Mouse (Mus musculus): ENCODE measurements around the gene Efr3b. TPM values are rescaled to one million over a fixed set of nuclear protein-coding genes. Genes with fewer than 3 reads are reported as not detected.
A peak's percentile ranks its signal among the peaks of the same experiment; 100 is the strongest.

Efr3b gene
- total and polyA plus RNA-seq, 3 experiments: 0.27 TPM; not detected in 2

DNA sequence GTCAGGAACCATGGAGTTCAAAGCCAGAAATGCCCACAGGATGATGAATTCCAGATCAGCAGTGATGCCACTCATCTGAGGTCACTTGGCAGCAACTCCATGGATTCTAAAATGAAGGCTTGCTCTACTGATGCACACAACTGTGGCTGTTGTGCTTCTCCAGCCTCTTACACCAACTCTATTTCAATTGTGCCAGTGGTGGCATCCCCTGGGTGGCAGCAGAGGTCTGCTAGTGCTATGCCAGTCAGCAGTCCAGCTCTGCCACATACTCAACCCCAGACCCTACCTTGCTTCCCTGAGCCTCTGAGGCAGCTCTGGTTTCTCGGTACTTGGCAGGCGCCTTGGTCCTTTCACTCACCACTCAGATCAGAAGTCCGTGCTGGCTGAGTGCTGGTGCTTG, 109.9 kb downstream of the Efr3b start:
- ATAC-seq (ENCODE audit: extremely low read depth, insufficient number of reproducible peaks, low FRiP score, poor library complexity, severe bottlenecking) (no peak), DNase-seq (ENCODE audit: low spot score) (no peak)
- Histone ChIP-seq H3K4me1 (ENCODE audit: insufficient read depth, low read depth, low read length) (no peaks in the 10 kb centered on the region), H3K36me3 (replicated peaks) (no peaks in the 10 kb centered on the region), H3K4me3 (ENCODE audit: low read depth, low read length) (no peak overlapping the region), H3K27me3 (ENCODE audit: insufficient read depth, low read length) (no peaks in the 10 kb centered on the region), H3K9me3 (replicated peaks) (no peaks in the 10 kb centered on the region)
- TF ChIP-seq GATA2 (IDR thresholded peaks at IDR 0.05; ENCODE audit: borderline replicate concordance, low read depth, low read length) (no peak), POLR2AphosphoS5 (IDR thresholded peaks at IDR 0.05; ENCODE audit: insufficient replicate concordance, low read depth, low read length) (no peak), TAL1 (conservative IDR thresholded peaks at IDR 0.05; ENCODE audit: low read depth, low read length) (no peak), GATA1 (IDR thresholded peaks at IDR 0.05; ENCODE audit: borderline replicate concordance, low read length) (no peak), CTCF (IDR thresholded peaks at IDR 0.05; ENCODE audit: low read depth, low read length) (no peak)

DNA sequence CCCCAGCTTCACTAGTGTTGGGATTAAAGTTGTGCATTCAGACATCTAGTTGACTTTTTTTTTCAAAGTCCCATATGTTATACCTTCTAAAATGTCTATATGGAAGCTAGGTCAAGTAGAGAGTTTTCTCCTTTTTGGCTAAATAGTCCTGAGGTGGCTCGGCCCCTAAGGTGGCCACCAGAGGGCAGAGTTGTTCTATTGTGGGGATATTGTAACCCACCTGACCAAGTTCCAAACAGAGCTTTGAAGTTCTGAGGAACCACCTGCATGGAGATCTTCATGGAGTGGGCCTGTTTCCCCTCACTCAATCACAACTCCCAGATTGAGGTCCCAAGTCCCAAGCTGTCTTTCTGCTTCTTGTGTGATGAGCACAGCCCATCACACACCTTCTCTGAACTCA, 112.6 kb downstream of the Efr3b start:
- Histone ChIP-seq H3K9me3 (replicated peaks) (no peaks in the 10 kb centered on the region), H3K36me3 (replicated peaks) (no peaks in the 10 kb centered on the region), H3K4me3 (ENCODE audit: low read depth, low read length) (no peak overlapping the region), H3K27me3 (ENCODE audit: insufficient read depth, low read length) (no peaks in the 10 kb centered on the region), H3K4me1 (ENCODE audit: insufficient read depth, low read depth, low read length) (no peaks in the 10 kb centered on the region)
- DNase-seq (ENCODE audit: low spot score): peak; percentile 14
- ATAC-seq (ENCODE audit: extremely low read depth, insufficient number of reproducible peaks, low FRiP score, poor library complexity, severe bottlenecking): no peak
- TF ChIP-seq GATA2 (IDR thresholded peaks at IDR 0.05; ENCODE audit: borderline replicate concordance, low read depth, low read length): no peak
- TF ChIP-seq CTCF (IDR thresholded peaks at IDR 0.05; ENCODE audit: low read depth, low read length): 0 out of 2 replicates have a peak, but pooled peaks have one; percentile 34

DNA sequence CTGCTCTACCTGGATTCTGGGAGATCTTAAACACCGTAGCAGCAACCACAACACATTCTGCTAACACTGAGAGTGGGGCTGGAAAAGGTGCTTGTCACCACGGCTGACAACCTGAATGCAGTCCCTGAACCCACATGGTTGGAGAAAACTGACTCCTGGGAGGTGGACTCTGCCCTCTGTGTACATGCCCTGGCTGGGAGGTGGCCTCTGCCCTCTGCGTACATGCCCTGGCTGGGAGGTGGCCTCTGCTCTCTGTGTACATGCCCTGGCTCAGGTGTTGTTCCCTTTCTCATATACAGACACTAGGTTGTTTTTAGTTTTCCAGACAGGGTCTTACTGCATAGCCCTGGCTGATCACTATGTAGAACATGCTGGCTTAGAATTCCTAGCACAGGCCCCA, 119.3 kb downstream of the Efr3b start:
- Histone ChIP-seq H3K9me3 (replicated peaks) (no peaks in the 10 kb centered on the region), H3K27me3 (ENCODE audit: insufficient read depth, low read length) (no peaks in the 10 kb centered on the region), H3K36me3 (replicated peaks) (no peaks in the 10 kb centered on the region), H3K4me3 (ENCODE audit: low read depth, low read length) (no peak overlapping the region), H3K4me1 (ENCODE audit: insufficient read depth, low read depth, low read length) (no peaks in the 10 kb centered on the region)
- ATAC-seq (ENCODE audit: extremely low read depth, insufficient number of reproducible peaks, low FRiP score, poor library complexity, severe bottlenecking) (no peak), DNase-seq (ENCODE audit: low spot score) (no peak)
- TF ChIP-seq CTCF (IDR thresholded peaks at IDR 0.05; ENCODE audit: low read depth, low read length) (no peak), GATA1 (IDR thresholded peaks at IDR 0.05; ENCODE audit: borderline replicate concordance, low read length) (no peak)

DNA sequence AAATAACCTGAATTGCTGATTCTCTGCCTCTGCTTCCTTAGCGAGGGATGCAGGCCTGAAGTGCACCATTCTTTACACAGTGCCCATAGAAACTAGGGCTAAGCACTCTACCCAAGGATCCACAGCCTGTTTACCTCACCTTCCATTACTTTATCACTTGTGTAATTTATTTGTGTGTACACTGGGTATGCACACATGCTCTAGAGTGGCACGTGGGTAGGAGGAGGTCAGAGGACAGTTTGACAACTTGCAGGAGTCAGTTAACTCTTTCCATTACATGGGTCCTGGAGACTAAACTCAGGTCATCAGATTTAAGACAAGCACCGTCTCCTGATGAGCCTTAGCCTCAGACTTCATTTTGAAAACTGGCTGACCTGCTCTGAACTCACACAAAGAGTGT, 120.1 kb downstream of the Efr3b start:
- TF ChIP-seq CTCF (IDR thresholded peaks at IDR 0.05; ENCODE audit: low read depth, low read length): no peak
- TF ChIP-seq TAL1 (conservative IDR thresholded peaks at IDR 0.05; ENCODE audit: low read depth, low read length): no peak
- no peak for TF ChIP-seq POLR2AphosphoS5 (IDR thresholded peaks at IDR 0.05; ENCODE audit: insufficient replicate concordance, low read depth, low read length)
- no peak for TF ChIP-seq GATA1 (IDR thresholded peaks at IDR 0.05; ENCODE audit: borderline replicate concordance, low read length)
- TF ChIP-seq GATA2 (IDR thresholded peaks at IDR 0.05; ENCODE audit: borderline replicate concordance, low read depth, low read length): no peak

DNA sequence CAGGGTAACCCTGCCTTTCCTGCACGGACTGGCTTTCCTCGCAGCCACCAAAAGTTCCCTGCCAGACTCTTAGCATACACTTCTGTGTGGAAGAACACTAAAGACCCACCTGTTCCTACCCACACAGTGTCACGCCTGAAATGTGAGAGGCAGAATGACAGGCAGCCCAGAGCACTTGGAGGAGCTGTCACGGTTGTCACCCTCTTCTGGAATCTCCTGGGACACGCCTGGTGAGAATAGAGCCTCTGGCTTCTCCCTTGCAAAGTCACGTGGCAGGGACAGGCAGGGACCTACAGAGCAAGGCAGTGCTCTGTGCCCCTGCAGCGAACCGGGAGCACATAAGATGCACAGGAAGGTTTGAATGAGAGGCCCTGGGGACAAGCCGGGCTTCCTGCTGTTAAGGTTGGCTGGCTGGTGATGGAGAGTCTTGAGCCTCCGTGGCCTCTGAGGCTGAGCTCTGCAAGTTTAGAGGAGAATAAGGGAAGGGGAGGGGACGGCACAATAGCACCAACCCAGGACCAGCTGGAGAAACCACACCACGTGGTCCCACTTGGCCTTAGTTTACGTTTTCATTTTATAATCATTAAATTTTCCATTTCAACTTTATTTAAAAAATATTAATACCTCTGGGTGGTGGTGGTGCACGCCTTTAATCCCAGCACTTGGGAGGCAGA, 120.9 kb downstream of the Efr3b start:
- no peak for DNase-seq (ENCODE audit: low spot score)
- no peaks in the 10 kb centered on the region for H3K4me1 ChIP-seq (ENCODE audit: insufficient read depth, low read depth, low read length)
- ATAC-seq (ENCODE audit: extremely low read depth, insufficient number of reproducible peaks, low FRiP score, poor library complexity, severe bottlenecking): no peak
- no peak overlapping the region for H3K4me3 ChIP-seq (ENCODE audit: low read depth, low read length)
- H3K9me3 ChIP-seq (replicated peaks): no peaks in the 10 kb centered on the region
- no peaks in the 10 kb centered on the region for H3K27me3 ChIP-seq (ENCODE audit: insufficient read depth, low read length)
- H3K36me3 ChIP-seq (replicated peaks): no peaks in the 10 kb centered on the region
- TF ChIP-seq TAL1 (conservative IDR thresholded peaks at IDR 0.05; ENCODE audit: low read depth, low read length): no peak
- no peak for TF ChIP-seq GATA2 (IDR thresholded peaks at IDR 0.05; ENCODE audit: borderline replicate concordance, low read depth, low read length)
- no peak for TF ChIP-seq GATA1 (IDR thresholded peaks at IDR 0.05; ENCODE audit: borderline replicate concordance, low read length)
- TF ChIP-seq CTCF (IDR thresholded peaks at IDR 0.05; ENCODE audit: low read depth, low read length): no peak
- no peak for TF ChIP-seq POLR2AphosphoS5 (IDR thresholded peaks at IDR 0.05; ENCODE audit: insufficient replicate concordance, low read depth, low read length)

More for the DNA sequence above, 120.1 kb downstream of the Efr3b start:
- H3K9me3 ChIP-seq (replicated peaks): no peaks in the 10 kb centered on the region
- no peak for ATAC-seq (ENCODE audit: extremely low read depth, insufficient number of reproducible peaks, low FRiP score, poor library complexity, severe bottlenecking)
- no peak for DNase-seq (ENCODE audit: low spot score)
- no peaks in the 10 kb centered on the region for H3K4me1 ChIP-seq (ENCODE audit: insufficient read depth, low read depth, low read length)
- no peak overlapping the region for H3K4me3 ChIP-seq (ENCODE audit: low read depth, low read length)
- no peaks in the 10 kb centered on the region for H3K36me3 ChIP-seq (replicated peaks)
- no peaks in the 10 kb centered on the region for H3K27me3 ChIP-seq (ENCODE audit: insufficient read depth, low read length)

DNA sequence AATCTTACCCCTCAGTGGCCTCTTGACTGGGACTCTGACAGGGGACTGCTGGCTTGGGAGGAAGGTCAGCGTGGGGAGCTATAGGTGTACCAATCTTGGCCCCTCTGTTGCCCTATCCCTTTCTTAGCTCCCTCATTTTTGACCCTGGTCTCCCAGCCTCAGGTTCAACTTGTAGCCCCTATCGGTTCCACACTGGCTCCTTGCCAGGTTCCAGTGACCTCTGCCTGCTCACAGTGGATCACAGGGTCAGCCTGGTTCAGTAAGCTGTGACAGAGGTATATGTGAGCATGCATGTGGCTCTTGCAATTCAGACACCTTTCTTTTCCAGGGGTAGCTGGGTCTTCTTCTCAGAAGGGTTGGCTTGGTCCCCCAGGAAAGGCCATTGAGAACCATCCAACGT, 122.9 kb downstream of the Efr3b start:
- no peak for TF ChIP-seq GATA1 (IDR thresholded peaks at IDR 0.05; ENCODE audit: borderline replicate concordance, low read length)
- no peak for TF ChIP-seq GATA2 (IDR thresholded peaks at IDR 0.05; ENCODE audit: borderline replicate concordance, low read depth, low read length)
- TF ChIP-seq POLR2AphosphoS5 (IDR thresholded peaks at IDR 0.05; ENCODE audit: insufficient replicate concordance, low read depth, low read length): no peak
- no peak for TF ChIP-seq TAL1 (conservative IDR thresholded peaks at IDR 0.05; ENCODE audit: low read depth, low read length)
- no peak for TF ChIP-seq CTCF (IDR thresholded peaks at IDR 0.05; ENCODE audit: low read depth, low read length)
- ATAC-seq (ENCODE audit: extremely low read depth, insufficient number of reproducible peaks, low FRiP score, poor library complexity, severe bottlenecking) (no peak), DNase-seq (ENCODE audit: low spot score) (no peak)

More for the DNA sequence above, 122.9 kb downstream of the Efr3b start:
- no peak overlapping the region for H3K4me3 ChIP-seq (ENCODE audit: low read depth, low read length)
- no peaks in the 10 kb centered on the region for H3K27me3 ChIP-seq (ENCODE audit: insufficient read depth, low read length)
- no peaks in the 10 kb centered on the region for H3K9me3 ChIP-seq (replicated peaks)
- H3K4me1 ChIP-seq (ENCODE audit: insufficient read depth, low read depth, low read length): no peaks in the 10 kb centered on the region
- H3K36me3 ChIP-seq (replicated peaks): no peaks in the 10 kb centered on the region

Other genes starting within 250 kb of the Efr3b start
- gene Dnmt3a, start 232.9 kb downstream of the Efr3b start, total RNA-seq (2014; fragmentation: Nextera tagmentation): not detected in 2 replicates
- gene Dnmt3a, start 232.9 kb downstream of the Efr3b start, total RNA-seq (2017): 0.29 and 1.1 TPM in 2 replicates
- gene Dnmt3a, start 232.9 kb downstream of the Efr3b start, polyA plus RNA-seq (2012): 0.04 and 0.05 TPM in 2 replicates
- not detected in 2 replicates for gene Pomc, start 84.0 kb downstream of the Efr3b start, total RNA-seq (2014; fragmentation: Nextera tagmentation)
- not detected in 2 replicates for gene Pomc, start 84.0 kb downstream of the Efr3b start, total RNA-seq (2017)
- not detected in 2 replicates for gene Pomc, start 84.0 kb downstream of the Efr3b start, polyA plus RNA-seq (2012)
- gene Dnajc27, start 43.7 kb upstream of the Efr3b start, total RNA-seq (2014; fragmentation: Nextera tagmentation): 8.7 and 11.0 TPM in 2 replicates
- 5.3 and 6.6 TPM in 2 replicates for gene Dnajc27, start 43.7 kb upstream of the Efr3b start, total RNA-seq (2017)
- gene Dnajc27, start 43.7 kb upstream of the Efr3b start, polyA plus RNA-seq (2012): 6.0 and 6.3 TPM in 2 replicates
- gene Adcy3, start 94.2 kb upstream of the Efr3b start, total RNA-seq (2014; fragmentation: Nextera tagmentation): not detected in 2 replicates
- under 0.01 and 0.05 TPM in 2 replicates for gene Adcy3, start 94.2 kb upstream of the Efr3b start, total RNA-seq (2017)
- gene Adcy3, start 94.2 kb upstream of the Efr3b start, polyA plus RNA-seq (2012): not detected in 2 replicates
- 0.97 and 2.3 TPM in 2 replicates for gene Ptrhd1, start 195.1 kb upstream of the Efr3b start, total RNA-seq (2014; fragmentation: Nextera tagmentation)
- gene Ptrhd1, start 195.1 kb upstream of the Efr3b start, total RNA-seq (2017): 3.7 and 5.9 TPM in 2 replicates
- 1.8 and 2.1 TPM in 2 replicates for gene Ptrhd1, start 195.1 kb upstream of the Efr3b start, polyA plus RNA-seq (2012)
- 30.8 and 39.1 TPM in 2 replicates for gene Cenpo, start 195.4 kb upstream of the Efr3b start, total RNA-seq (2014; fragmentation: Nextera tagmentation)
- gene Cenpo, start 195.4 kb upstream of the Efr3b start, total RNA-seq (2017): 40.6 and 48.6 TPM in 2 replicates
- gene Cenpo, start 195.4 kb upstream of the Efr3b start, polyA plus RNA-seq (2012): 3.2 and 3.5 TPM in 2 replicates